Mouse (Mus musculus) midbrain, embryonic 12.5 days (tissue): Measurements from ENCODE around the gene Ms4a6b. TPM values are rescaled to one million over a fixed set of nuclear protein-coding genes. Genes with fewer than 3 reads are reported as not detected.
"Not testable (repeated sequence)": the region's sequence is repeated elsewhere in the genome, so short reads cannot be mapped to it uniquely, and the experiment has no call there.

Experiments
- ATAC-seq: fragments of 200-750 bp; cut with Nextera tagmentation; 2 replicates; pipeline ENCODE4 v1.8.0; 2017; ENCODE audit warnings: low read depth, moderate TSS enrichment, moderate library complexity; ENCODE audit not compliant: low FRiP score
- H3K27ac ChIP-seq: fragments of 300-500 bp; sonication (generic); replicated peaks from 2 replicates; pipeline ENCODE4 v1.5.1; 2016; ENCODE audit warnings: mild to moderate bottlenecking
- H3K27me3 ChIP-seq: fragments of 300-500 bp; sonication (generic); 2 replicates; pipeline ENCODE4 v1.6.1; 2016; ENCODE audit warnings: mild to moderate bottlenecking
- H3K36me3 ChIP-seq: fragments of 300-500 bp; sonication (generic); 2 replicates; pipeline ENCODE4 v1.6.1; 2016
- H3K4me1 ChIP-seq: fragments of 300-500 bp; sonication (generic); 2 replicates; pipeline ENCODE4 v1.6.1; 2016
- H3K4me2 ChIP-seq: fragments of 300-500 bp; sonication (generic); replicated peaks from 2 replicates; pipeline ENCODE4 v1.6.1; 2016; ENCODE audit warnings: mild to moderate bottlenecking, moderate library complexity
- H3K4me3 ChIP-seq: fragments of 300-500 bp; sonication (generic); 2 replicates; pipeline ENCODE4 v1.5.1; 2016; ENCODE audit warnings: mild to moderate bottlenecking
- H3K9ac ChIP-seq: fragments of 300-500 bp; sonication (generic); replicated peaks from 2 replicates; pipeline ENCODE4 v1.6.1; 2016; ENCODE audit warnings: mild to moderate bottlenecking, moderate library complexity
- H3K9me3 ChIP-seq: fragments of 300-500 bp; sonication (generic); 2 replicates; pipeline ENCODE4 v1.6.1; 2016; ENCODE audit warnings: mild to moderate bottlenecking
- WGBS: fragments of 180-500 bp; shearing (Covaris S2); methylation state at CpG from one replicate; pipeline ENCODE4 v1.1.7; 2016; 5-methylcytosine and 5-hydroxymethylcytosine counted together
- polyA plus RNA-seq: library from polyadenylated mRNA; unstranded; fragments of >200 nt; fragmentation: Nextera tagmentation; extraction: Ambion mirVana; gene quantifications from 2 replicates; pipeline ENCODE4 v1.2.1, GENCODE M21; 2016

Gene Ms4a6b
- polyA plus RNA-seq, 1 experiment from 2014 or later = 3.3 TPM

- WGBS = 86% methylated on average over 6 of the region's 6 CpGs
Measured at GRCm38 (mm10) chr19:11496361-11496760, 20.0 kb upstream of the Ms4a6b start.

GRCm38 (mm10) chr19:11497300-11497699 lies 19.0 kb upstream of the Ms4a6b start:
- H3K9ac ChIP-seq, H3K36me3 ChIP-seq, H3K4me1 ChIP-seq, H3K27ac ChIP-seq, H3K4me2 ChIP-seq, H3K9me3 ChIP-seq, H3K27me3 ChIP-seq, ATAC-seq, H3K4me3 ChIP-seq: not testable (repeated sequence)
- WGBS = 80% methylated on average over 1 of the region's 1 CpGs

More at GRCm38 (mm10) chr19:11496361-11496760, 20.0 kb upstream of the Ms4a6b start:
- Histone ChIP-seq H3K27ac (no peak overlapping the region), H3K4me1 (no peaks in the 10 kb centered on the region), H3K4me3 (no peak overlapping the region), H3K4me2 (no peak overlapping the region), H3K9me3 (no peaks in the 10 kb centered on the region), H3K36me3 (no peaks in the 10 kb centered on the region), H3K27me3 (no peaks in the 10 kb centered on the region), H3K9ac (no peak overlapping the region)
- ATAC-seq = no peak

GRCm38 (mm10) chr19:11500796-11501195 lies 15.5 kb upstream of the Ms4a6b start:
- H3K9ac ChIP-seq = no peak overlapping the region
- no peaks in the 10 kb centered on the region for H3K36me3 ChIP-seq

DNA sequence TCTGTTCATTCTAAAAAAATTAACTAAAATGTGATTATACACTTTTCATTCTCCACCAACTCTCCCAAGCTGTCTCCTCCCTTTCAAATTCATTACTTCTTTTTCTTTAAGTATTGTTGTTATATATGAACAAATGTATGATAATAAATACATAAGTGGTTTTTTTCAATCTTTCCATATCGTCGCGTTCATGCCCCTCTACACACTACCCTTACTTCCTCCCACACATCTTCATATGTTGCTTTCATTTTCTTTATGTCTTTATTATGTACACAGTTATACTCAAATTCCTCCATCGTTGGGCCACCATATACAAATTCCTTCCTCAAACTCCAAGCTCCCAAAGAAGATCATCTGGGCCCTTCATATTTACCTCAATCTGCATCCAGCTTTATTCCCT lies 15.0 kb upstream of the Ms4a6b start:
- no peak overlapping the region for H3K4me2 ChIP-seq
- ATAC-seq = no peak
- WGBS = 94% methylated on average over 4 of the region's 4 CpGs

More at GRCm38 (mm10) chr19:11500796-11501195, 15.5 kb upstream of the Ms4a6b start:
- Histone ChIP-seq H3K4me3 (no peak overlapping the region), H3K4me2 (no peak overlapping the region), H3K4me1 (no peaks in the 10 kb centered on the region), H3K9me3 (no peaks in the 10 kb centered on the region), H3K27me3 (no peaks in the 10 kb centered on the region), H3K27ac (no peak overlapping the region)
- WGBS = 90% methylated on average over 1 of the region's 1 CpGs
- no peak for ATAC-seq

DNA sequence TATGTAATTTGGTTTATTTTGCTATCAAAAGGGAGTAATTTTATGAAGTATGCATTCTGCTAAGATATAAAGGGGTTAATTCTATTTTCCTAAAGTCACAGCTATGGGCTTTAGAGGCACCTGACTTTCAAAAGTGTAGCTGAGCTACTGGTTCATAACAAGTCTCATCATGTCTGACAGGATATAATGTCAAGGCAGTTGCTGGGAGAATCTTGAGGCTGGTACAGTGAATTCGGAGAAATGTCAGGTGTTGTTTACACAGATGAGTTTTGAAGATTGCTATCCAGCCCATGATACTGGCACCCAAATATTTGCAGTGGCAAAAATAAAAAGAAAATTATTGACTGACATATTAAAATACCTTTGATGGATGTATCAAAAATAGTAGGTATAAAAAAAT lies 11.5 kb upstream of the Ms4a6b start:
- Histone ChIP-seq H3K9ac (no peak overlapping the region), H3K4me3 (no peak overlapping the region), H3K9me3 (no peaks in the 10 kb centered on the region), H3K4me1 (no peaks in the 10 kb centered on the region), H3K36me3 (no peaks in the 10 kb centered on the region), H3K4me2 (no peak overlapping the region), H3K27me3 (no peaks in the 10 kb centered on the region), H3K27ac (no peak overlapping the region)
- 71% methylated on average over 1 of the region's 1 CpGs for WGBS
- no peak for ATAC-seq

More for the DNA sequence above, 15.0 kb upstream of the Ms4a6b start:
- Histone ChIP-seq H3K27ac (no peak overlapping the region), H3K4me1 (no peaks in the 10 kb centered on the region), H3K9ac (no peak overlapping the region), H3K4me3 (no peak overlapping the region), H3K9me3 (no peaks in the 10 kb centered on the region), H3K36me3 (no peaks in the 10 kb centered on the region), H3K27me3 (no peaks in the 10 kb centered on the region)

DNA sequence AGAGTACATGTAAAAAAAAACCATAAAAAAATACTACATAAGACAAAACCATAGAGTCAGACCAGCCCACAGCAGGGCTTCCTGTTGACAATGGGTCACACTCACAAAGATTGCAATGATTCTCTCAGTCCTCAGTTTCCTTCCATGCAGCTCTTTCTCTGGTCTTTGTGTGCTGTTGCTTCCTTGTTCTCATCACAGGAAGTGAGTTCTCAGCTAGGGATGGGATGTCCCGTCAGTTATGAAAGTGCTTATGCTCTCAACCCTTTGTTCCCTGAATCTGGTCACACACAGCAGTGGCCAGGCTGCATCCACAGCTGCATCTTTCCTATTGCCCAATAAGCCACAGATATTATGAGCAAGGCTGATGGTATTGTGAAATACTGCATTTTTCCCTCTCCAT lies 2.9 kb upstream of the Ms4a6b start:
- Histone ChIP-seq H3K4me3 (no peak overlapping the region), H3K9me3 (no peaks in the 10 kb centered on the region), H3K4me2 (no peak overlapping the region), H3K27ac (no peak overlapping the region), H3K4me1 (no peaks in the 10 kb centered on the region), H3K9ac (no peak overlapping the region), H3K27me3 (no peaks in the 10 kb centered on the region), H3K36me3 (no peaks in the 10 kb centered on the region)
- 64% methylated on average over 1 of the region's 1 CpGs for WGBS
- ATAC-seq = no peak

- no peak for ATAC-seq
- Histone ChIP-seq H3K9me3 (no peaks in the 10 kb centered on the region), H3K36me3 (no peaks in the 10 kb centered on the region), H3K9ac (no peak overlapping the region), H3K4me2 (no peak overlapping the region), H3K4me3 (no peak overlapping the region), H3K27ac (no peak overlapping the region), H3K4me1 (no peaks in the 10 kb centered on the region), H3K27me3 (no peaks in the 10 kb centered on the region)
- 84% methylated on average over 4 of the region's 4 CpGs for WGBS
Measured at GRCm38 (mm10) chr19:11516845-11517244, 533 bp downstream of the Ms4a6b start.

- not testable (repeated sequence) for H3K4me1 ChIP-seq, H3K27me3 ChIP-seq, H3K9me3 ChIP-seq, H3K9ac ChIP-seq, H3K4me2 ChIP-seq, ATAC-seq, H3K4me3 ChIP-seq, H3K27ac ChIP-seq, H3K36me3 ChIP-seq
- WGBS = 52% methylated on average over 1 of the region's 1 CpGs
Measured at GRCm38 (mm10) chr19:11517373-11517772, 1.1 kb downstream of the Ms4a6b start.

- not testable (repeated sequence) for H3K27me3 ChIP-seq, ATAC-seq, H3K36me3 ChIP-seq, H3K4me3 ChIP-seq, H3K9me3 ChIP-seq, H3K9ac ChIP-seq, H3K4me1 ChIP-seq, H3K4me2 ChIP-seq, H3K27ac ChIP-seq
- WGBS = 86% methylated on average over 2 of the region's 2 CpGs
Measured at GRCm38 (mm10) chr19:11518356-11518755, 2.0 kb downstream of the Ms4a6b start.

DNA sequence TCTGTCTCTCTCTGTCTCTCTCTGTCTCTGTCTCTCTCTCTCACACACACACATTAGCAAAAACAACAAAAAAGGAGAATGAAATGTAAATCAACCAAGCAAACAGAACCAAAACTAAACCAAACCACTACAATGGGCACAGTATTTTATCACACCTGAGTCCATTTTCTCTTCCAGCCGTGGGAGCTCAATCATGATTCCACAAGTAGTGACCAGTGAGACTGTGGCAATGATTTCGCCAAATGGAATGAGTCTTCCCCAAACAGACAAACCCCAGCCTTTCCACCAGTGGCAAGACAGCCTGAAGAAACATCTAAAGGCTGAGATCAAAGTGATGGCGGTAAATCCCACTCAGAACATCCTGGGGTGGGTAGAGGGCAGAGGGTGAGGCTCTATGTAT lies 3.8 kb downstream of the Ms4a6b start:
- Histone ChIP-seq H3K27ac (no peak overlapping the region), H3K4me1 (no peaks in the 10 kb centered on the region), H3K36me3 (no peaks in the 10 kb centered on the region), H3K9ac (no peak overlapping the region), H3K9me3 (no peaks in the 10 kb centered on the region), H3K27me3 (no peaks in the 10 kb centered on the region), H3K4me3 (no peak overlapping the region), H3K4me2 (no peak overlapping the region)
- 88% methylated on average over 3 of the region's 3 CpGs for WGBS
- ATAC-seq = no peak

GRCm38 (mm10) chr19:11533421-11533820 lies 17.1 kb downstream of the Ms4a6b start:
- Histone ChIP-seq H3K36me3 (no peaks in the 10 kb centered on the region), H3K27me3 (no peaks in the 10 kb centered on the region), H3K4me1 (0 out of 2 replicates have a peak, but pooled peaks cover 2% of the 10 kb centered on the region), H3K27ac (no peak overlapping the region), H3K9ac (no peak overlapping the region), H3K4me2 (no peak overlapping the region), H3K9me3 (no peaks in the 10 kb centered on the region), H3K4me3 (no peak overlapping the region)
- ATAC-seq = no peak
- 90% methylated on average over 1 of the region's 1 CpGs for whole genome bisulfite sequencing

DNA sequence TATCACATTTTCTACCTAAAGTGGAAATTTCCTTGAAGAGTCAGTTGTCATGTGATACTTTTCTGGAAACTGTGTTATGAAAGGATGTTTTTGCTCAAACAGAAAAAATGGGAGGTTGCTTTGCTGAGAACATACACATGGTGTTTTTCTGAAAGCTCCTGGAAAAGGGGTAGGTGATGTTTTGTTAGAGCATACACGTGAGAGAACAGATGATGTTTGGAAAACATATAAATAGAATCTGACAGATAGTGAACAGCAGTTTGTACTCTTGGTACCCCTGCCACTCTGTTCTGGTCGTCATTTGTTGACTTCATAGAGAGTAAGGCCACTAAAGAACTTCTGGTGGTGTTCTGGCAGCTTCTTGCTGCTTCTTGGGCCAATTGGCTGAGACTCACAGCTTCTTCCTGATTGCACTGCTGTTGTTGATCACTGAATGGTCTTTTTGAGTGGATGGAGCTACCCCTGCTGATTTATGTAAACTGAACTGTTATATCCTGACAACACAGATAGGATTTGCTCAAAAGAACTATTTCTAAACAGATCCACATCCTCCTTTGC lies 17.7 kb downstream of the Ms4a6b start:
- Histone ChIP-seq H3K4me1 (0 out of 2 replicates have a peak, but pooled peaks cover 2% of the 10 kb centered on the region), H3K27me3 (no peaks in the 10 kb centered on the region), H3K27ac (no peak overlapping the region), H3K9ac (no peak overlapping the region), H3K9me3 (no peaks in the 10 kb centered on the region), H3K4me3 (no peak overlapping the region), H3K36me3 (no peaks in the 10 kb centered on the region), H3K4me2 (no peak overlapping the region)
- 75% methylated on average over 2 of the region's 2 CpGs for WGBS
- no peak for ATAC-seq

DNA sequence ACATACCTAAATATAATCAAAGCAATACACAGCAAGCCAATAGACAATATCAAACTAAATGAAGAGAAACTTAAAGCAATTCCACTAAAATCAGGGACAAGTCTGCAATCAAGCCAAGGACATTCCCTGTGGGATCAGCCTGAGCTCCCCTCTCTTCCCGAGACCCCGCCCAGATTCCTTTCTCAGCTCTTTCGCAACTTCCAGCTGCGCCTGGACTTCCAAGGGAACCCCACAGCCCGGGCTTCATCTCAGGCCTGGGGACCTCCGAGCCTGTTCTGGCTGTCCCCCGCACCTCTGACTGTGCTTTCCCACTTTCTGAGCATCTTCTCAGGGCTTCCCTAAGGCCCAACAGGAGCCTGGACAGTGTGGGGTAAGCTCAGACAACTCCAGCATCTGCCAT lies 20.3 kb downstream of the Ms4a6b start, which contains the start of gene Ms4a4d:
Ms4a4d (plus strand) TSS at position 209 of the 400 bp plus-strand sequence.
- WGBS = 14% methylated on average over 7 of the region's 7 CpGs
- Histone ChIP-seq H3K36me3 (no peaks in the 10 kb centered on the region), H3K4me1 (0 out of 2 replicates have a peak, but pooled peaks cover 2% of the 10 kb centered on the region), H3K4me3 (no peak within 1 kb of the TSS), H3K4me2 (no peak within 1 kb of the TSS), H3K9ac (no peak within 1 kb of the TSS), H3K27ac (no peak within 1 kb of the TSS), H3K9me3 (no peaks in the 10 kb centered on the region), H3K27me3 (no peaks in the 10 kb centered on the region)
- ATAC-seq = no peak
